ENCODE assay signal across 29 mouse cellular contexts in the genomic region with DNA sequence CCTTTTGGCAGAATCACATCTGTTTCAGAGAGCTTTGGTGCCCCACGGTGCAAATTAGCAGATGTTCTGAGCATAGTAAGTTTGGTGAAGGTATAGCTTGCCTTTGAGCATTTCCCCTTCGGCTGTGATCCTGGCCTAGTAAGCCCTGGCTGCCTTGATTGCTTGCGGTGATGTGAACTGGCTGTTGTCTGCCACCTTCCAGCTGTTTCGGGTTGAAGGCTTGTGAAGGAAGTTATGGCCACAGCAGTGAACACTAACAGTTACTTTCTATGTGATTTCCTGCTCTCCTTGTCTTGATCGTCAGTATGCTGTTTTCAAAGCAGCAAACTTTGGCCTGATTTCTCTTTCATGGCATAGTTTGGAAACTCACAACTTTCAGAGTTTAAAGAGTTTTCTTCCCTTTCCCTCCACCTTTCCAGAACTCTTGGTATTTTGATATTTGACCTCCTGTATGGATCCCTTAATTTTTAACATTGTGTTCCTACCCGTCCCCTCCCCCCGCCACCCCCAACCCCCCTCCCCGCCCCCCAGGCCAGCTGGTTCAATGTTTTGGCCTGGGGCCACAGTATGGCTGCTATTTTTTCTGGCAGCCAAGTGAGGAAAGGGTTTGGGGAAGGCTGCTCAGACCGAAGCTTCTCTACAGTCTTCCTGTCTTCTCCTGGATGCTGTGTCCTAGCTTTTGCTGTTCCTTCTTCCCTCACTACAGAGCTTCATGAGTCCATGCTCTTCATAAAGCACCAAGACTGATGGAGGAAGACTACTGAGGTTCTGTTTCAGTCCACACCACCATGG. TPM values are rescaled to one million over a fixed set of nuclear protein-coding genes. Genes with fewer than 3 reads are reported as not detected.
DNase-seq lines count a peak whose midpoint lies in the region; ATAC-seq lines count a peak whose summit lies in the region.
"Had no signal": no experiment of that assay in that cellular context is flagged by ENCODE, and none has a peak within 500 bp of the region (broad histone marks: within the 10 kb centered on the region; RNA-seq: fewer than 3 reads in every experiment).

No protein-coding gene starts in this region.

- H3K27ac ChIP-seq in kidney, embryonic 16.5 days (ENCODE audit: low read length), result 0 out of 2 replicates have a peak overlapping the region, but pooled peaks have one; percentile 24
- H3K27ac ChIP-seq: embryonic facial prominence, embryonic 13.5 days; forebrain, embryonic 10.5 days; forebrain, embryonic 15.5 days; hindbrain, embryonic 13.5 days; layer of hippocampus, adult 2 months; left cerebral cortex, adult 2 months; liver, embryonic 12.5 days; midbrain, embryonic 13.5 days had no signal

- H3K9me3 ChIP-seq in kidney, embryonic 16.5 days (ENCODE audit: low read length), result no peaks in the 10 kb centered on the region
- H3K9me3 ChIP-seq: embryonic facial prominence, embryonic 13.5 days; forebrain, embryonic 10.5 days; forebrain, embryonic 15.5 days; hindbrain, embryonic 13.5 days; liver, embryonic 12.5 days; midbrain, embryonic 13.5 days had no signal

- no peaks in the 10 kb centered on the region; the same call in 1 of the 2 replicates for H3K4me1 ChIP-seq in kidney, embryonic 16.5 days (ENCODE audit: insufficient read depth, low read length)
- H3K4me1 ChIP-seq: embryonic facial prominence, embryonic 13.5 days; forebrain, embryonic 10.5 days; forebrain, embryonic 15.5 days; hindbrain, embryonic 13.5 days; liver, embryonic 12.5 days; megakaryocyte, embryonic 14.5 days; midbrain, embryonic 13.5 days had no signal

- no peak overlapping the region for H3K9ac ChIP-seq in kidney, embryonic 16.5 days (replicated peaks; ENCODE audit: low read length)
- H3K9ac ChIP-seq: embryonic facial prominence, embryonic 13.5 days; forebrain, embryonic 15.5 days; hindbrain, embryonic 13.5 days; liver, embryonic 12.5 days; liver, postnatal 0 days; midbrain, embryonic 13.5 days had no signal

- ATAC-seq in cerebellum, adult (ENCODE audit: insufficient number of reproducible peaks, low FRiP score, low TSS enrichment), result no peak
- ATAC-seq in kidney, embryonic 16.5 days (ENCODE audit: low FRiP score, low TSS enrichment), result no peak
- ATAC-seq: activated CD4-positive, CD25-positive, alpha-beta regulatory T cell, adult 4 months; forebrain, embryonic 15.5 days; intestine, embryonic 16.5 days; liver, embryonic 12.5 days; liver, postnatal 0 days; midbrain, embryonic 13.5 days had no signal

- 55% methylated on average over 9 of the region's 9 CpGs for WGBS in kidney, embryonic 16.5 days

- peak; percentile 36 to 41 for DNase-seq in cerebellum, postnatal 10 days
- DNase-seq in kidney, adult 8-10 months, result no peak
- peak; percentile 15 for DNase-seq in left cerebral cortex, postnatal 4 days
- DNase-seq in left cerebral cortex, postnatal 36 days (ENCODE audit: low spot score in 2 of 2), result no peak
- peak; percentile 3 for DNase-seq in lung, postnatal 36 days
- no peak for DNase-seq in lung, adult 18-20 months
- DNase-seq: adrenal gland, adult 2 months; cerebellum, adult 9-10 months; gastrocnemius, postnatal 25 days; heart, adult 18-20 months; heart, postnatal 4 days; liver, postnatal 0 days; thymus, adult 2 months; thymus, postnatal 36 days had no signal

- no peak overlapping the region for H3K4me3 ChIP-seq in kidney, embryonic 16.5 days (ENCODE audit: low read length)
- H3K4me3 ChIP-seq: embryonic facial prominence, embryonic 13.5 days; forebrain, embryonic 10.5 days; forebrain, embryonic 15.5 days; hindbrain, embryonic 13.5 days; layer of hippocampus, adult 2 months; left cerebral cortex, adult 2 months; liver, embryonic 12.5 days; megakaryocyte, embryonic 14.5 days; midbrain, embryonic 13.5 days had no signal

- H3K27me3 ChIP-seq in kidney, embryonic 16.5 days (ENCODE audit: insufficient read depth, low read length), result no peaks in the 10 kb centered on the region
- H3K27me3 ChIP-seq: CH12.LX; embryonic facial prominence, embryonic 13.5 days; forebrain, embryonic 15.5 days; hindbrain, embryonic 13.5 days; liver, embryonic 12.5 days; midbrain, embryonic 13.5 days had no signal

- H3K36me3 ChIP-seq in kidney, embryonic 16.5 days (ENCODE audit: insufficient read depth, low read length), result no peaks in the 10 kb centered on the region
- H3K36me3 ChIP-seq: embryonic facial prominence, embryonic 13.5 days; forebrain, embryonic 10.5 days; forebrain, embryonic 15.5 days; hindbrain, embryonic 13.5 days; liver, embryonic 12.5 days; midbrain, embryonic 13.5 days had no signal

- no peak overlapping the region for H3K4me2 ChIP-seq in kidney, embryonic 16.5 days (replicated peaks; ENCODE audit: low read depth, low read length)
- H3K4me2 ChIP-seq: embryonic facial prominence, embryonic 13.5 days; forebrain, embryonic 15.5 days; heart, embryonic 11.5 days; hindbrain, embryonic 13.5 days; liver, embryonic 12.5 days; midbrain, embryonic 13.5 days had no signal

- intact Hi-C loops in left cerebral cortex, postnatal 4 days (cut with DNase I), result no loop called here
- intact Hi-C loops in left cerebral cortex, postnatal 36 days (cut with DNase I), result no loop called here

RNA-seq across cellular contexts. Expression of a gene that starts 53.7 kb away (rescaled TPM):
- 194 and 196 TPM in 2 replicates for polyA plus RNA-seq in kidney, embryonic 16.5 days (2015; fragmentation: Nextera tagmentation; extraction: Ambion mirVana)
- 100 to 1,000 TPM; 260 to 298 TPM for total RNA-seq in left cerebral cortex, postnatal 4 days (2021)
- 100 to 1,000 TPM; 107 to 118 TPM for total RNA-seq in left cerebral cortex, postnatal 36 days (2021)

Comparison
In these comparisons a context has a peak if more than half of its experiments do, and no peak if none do; other contexts are left out.
1. DNase-seq: peak in cerebellum, postnatal 10 days (2 of 2), left cerebral cortex, postnatal 4 days (single experiment) and lung, postnatal 36 days (single experiment); none in kidney, adult 8-10 months (0 of 2), left cerebral cortex, postnatal 36 days (0 of 2) and lung, adult 18-20 months (0 of 2).